Mouse (Mus musculus) heart, adult 11 months (tissue): ENCODE measurements around the gene Add3.

Source experiments
- DNase-seq: peaks from one replicate; pipeline ENCODE4 v3.0.0; 2022

Gene Add3

DNA sequence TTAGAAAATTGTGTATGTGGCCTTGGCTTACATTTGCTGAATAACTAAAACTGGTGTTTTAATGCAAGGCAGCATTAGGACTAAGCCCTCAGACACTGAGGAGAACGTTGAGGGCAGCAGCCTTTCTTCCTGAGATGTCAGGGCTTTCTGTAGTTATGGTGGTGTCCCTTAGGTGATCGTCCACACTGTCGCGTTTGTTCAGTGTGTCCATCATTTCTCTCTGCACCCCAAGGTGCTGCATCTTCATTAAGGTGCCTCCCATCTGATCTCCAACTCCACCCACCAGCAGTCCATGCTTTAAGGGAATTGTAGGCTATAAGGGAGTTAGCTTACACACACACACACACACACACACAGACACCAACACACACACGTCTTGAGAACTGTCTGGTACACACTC, 28.3 kb downstream of the Add3 start:
- DNase-seq, result peak; percentile 54

DNA sequence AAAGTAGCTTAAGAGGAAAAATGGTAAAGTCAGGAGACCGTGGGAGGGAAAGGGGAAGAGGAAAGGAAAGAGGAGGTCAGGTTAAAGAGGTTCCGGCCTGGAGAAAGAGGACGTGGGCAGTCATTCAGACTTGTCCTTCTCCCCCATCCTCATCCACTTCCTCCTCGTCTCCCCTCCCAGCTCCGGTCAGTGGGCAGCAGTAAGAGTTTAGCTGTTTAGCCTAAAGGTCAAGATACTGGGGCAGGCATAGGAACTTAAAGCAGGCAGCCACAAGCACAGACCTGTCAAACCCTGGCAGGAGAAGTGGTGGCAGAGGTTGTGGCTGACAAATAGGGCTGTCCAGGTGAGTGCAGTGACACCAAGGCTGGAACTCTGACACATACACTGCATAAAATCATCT, 30.4 kb downstream of the Add3 start:
- DNase-seq, result peak; percentile 88

DNA sequence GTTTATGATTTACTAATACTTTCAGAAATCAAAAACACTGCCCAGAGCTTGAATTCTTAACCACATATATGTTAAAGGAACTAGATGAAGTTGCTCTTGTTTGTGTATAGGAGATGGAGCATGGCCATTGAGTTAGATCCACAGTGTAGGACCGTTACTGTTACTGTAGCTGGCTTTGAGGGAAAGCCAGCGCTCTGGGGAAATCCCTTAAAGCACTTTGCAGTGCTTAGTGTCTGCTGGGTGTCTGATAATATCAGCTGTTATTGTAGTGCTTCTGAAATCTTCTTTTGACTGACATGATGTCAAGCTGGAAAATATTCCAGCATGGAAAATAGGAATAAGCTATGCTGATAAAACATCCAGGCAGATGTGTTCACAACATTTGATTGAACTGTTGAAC, 33.8 kb downstream of the Add3 start:
- DNase-seq, result peak; percentile 23

DNA sequence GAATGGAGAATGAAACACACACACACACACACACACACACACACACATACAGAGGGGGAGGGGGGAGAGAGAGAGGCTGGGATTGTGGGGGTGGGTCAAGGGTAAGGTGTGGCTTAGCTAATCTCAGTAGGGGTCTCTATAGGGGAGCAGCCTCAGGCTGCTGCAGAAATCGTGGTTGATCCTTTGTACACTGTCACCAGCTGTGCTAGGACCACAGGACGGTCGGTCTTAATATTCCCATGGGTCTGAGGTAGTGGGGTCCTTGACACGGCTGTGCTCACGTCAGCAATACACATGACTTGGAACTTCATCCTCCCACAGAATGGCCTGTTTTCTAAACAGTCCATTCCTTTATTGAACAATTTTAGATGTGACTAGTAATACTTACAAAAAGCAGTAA, 35.3 kb downstream of the Add3 start:
- peak; percentile 82 for DNase-seq

DNA sequence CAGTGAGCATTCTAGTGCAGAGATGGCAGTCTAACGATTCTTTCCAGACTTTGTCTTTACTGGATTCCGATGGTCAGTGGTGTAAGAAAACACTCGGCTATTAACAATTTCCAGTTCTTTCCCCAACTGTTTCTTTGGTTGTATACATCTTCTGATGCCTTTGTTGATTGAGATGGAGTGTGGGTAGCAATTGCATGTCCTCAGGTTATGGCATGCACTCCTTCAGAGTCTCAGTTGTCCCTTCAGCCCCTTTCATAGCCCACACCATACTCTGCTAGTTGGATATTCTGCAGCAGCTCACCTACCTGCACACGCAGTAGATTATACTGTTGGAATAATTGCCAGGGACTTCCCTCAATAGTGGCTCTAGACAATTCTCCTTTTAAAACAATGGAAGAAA, 36.3 kb downstream of the Add3 start:
- DNase-seq, result peak; percentile 52

DNA sequence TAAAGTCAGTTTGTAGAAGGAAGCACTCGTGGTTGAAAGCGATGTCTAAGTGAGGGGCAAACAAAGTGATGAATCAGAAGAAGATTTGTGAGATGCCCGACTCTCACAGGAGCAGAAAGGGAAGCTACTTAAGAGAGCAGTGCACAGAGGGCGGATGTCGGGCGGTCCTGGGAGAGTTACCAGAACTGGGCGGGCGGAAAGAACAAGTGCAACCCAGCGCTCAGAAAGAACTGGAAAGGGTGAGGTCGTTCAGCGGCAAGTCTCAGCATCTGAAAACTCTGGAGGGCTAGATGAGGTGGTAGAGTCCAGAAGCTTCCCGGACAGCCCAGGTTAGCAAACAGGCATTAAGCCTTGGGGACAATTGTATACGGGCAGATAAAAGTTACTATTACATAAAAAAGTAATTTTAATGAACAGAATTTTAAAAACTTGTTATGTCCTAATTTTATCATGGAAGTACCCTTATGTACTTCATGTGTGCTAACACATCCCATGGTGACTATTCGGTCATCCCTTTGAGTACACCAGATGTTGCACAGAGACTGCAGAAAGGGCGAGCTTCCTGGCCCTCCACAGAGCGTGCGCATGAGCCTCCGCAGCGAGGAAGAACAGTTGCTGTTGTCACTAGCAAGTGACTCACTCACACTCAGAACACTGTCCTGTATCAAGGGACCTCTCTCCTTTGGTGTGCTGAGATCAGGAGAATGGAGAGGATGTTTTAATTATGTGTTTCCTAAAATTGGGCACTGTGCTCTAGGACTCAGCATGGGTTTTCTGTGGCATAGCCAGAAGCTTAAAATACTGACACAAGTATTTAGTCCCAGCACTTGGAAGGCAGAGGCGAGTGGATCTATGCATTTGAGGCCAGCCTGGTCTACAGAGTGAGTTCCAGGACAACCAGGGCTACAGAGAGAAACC, 38.6 kb downstream of the Add3 start:
- DNase-seq, result peak; percentile 95

DNA sequence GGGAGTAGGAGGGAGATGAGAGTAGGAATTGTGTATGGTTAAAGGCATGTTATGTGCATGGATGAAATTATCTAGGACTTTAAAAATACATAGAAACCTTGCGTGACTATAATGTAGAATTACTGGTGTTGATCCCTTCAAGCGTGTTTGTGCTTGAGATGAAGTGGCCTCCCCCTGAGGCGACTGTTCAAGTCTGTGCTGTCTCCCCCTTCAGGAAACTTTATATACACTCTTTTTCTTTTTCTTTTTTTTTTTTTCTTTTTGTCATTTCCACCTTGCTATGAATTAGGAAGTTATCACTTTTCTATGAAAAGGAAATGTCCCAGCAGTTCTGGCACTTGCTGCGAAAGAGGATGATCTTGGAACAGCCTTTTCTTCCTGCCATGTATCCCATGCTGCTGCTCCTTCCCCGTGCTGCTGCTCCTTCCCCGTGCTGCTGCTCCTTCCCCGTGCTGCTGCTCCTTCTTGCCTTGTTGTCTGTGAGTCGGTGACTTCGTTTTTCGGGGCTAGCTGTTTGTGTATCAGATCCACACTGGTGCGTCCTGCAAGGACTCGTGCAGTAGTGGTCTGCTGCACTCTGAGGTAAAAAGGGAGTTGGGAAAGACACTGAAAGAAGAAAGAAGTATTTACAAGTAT, 40.0 kb downstream of the Add3 start:
- peak; percentile 88 for DNase-seq

DNA sequence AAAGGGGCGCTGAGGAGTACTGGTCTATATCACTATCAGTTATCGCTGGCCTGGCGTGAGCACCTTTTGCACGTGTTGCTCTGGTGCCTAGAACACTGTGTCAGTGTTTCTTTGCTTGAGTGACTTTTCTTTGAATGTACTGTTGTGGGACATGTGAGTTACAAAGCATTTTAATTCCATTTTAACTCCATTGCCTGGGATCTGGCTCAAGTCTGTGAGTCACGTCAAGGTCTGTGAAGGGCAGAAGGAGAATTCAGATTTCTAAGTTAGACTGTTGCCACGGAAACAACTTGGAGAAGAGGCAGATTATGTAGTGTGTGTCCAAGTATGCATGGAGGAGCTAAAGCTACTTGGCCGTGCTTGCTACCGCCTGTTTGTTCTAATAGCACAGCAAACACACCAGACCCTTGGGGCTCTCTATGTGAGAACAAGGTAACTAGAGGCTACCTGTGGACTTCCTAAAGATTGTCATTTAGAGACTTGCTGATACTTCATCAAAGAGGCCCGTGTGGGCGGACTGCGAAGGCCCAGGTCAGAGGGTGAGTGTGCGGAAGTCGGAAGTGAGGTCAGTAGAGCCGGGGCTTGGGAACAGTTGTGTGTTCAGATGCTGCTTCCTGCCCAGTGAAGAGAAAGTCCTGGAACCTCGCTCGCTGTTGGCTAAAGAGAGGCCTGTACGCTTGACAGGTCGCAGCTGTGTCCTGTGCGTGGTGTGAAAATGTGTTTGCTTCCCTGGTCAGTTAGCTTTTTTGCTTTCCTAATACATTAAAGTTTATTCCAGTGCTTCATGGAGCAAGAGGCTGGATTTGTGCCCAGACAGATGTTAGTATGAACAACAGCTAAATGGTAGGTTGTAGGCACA, 41.0 kb downstream of the Add3 start:
- DNase-seq, result peak; percentile 99

DNA sequence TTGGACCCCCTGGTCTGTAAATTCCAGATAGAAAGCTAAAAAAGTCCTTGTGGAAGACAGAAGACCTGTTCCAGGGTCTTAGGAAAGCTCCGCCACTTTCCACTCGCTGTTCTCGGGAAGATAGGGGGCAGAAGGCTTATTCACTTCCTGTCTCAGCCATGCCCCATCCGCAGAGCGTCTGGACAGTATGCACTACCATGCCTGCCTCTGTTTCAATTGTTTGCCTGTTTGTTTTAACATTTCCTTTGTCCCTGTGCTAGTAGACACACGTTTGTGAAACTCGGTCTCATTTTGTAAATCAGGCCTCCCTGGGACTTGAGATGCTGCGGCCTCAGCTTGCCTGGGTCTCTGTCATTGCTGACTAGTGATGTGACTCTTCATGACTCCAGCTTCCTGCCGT, 43.4 kb downstream of the Add3 start:
- DNase-seq, result peak; percentile 93

DNA sequence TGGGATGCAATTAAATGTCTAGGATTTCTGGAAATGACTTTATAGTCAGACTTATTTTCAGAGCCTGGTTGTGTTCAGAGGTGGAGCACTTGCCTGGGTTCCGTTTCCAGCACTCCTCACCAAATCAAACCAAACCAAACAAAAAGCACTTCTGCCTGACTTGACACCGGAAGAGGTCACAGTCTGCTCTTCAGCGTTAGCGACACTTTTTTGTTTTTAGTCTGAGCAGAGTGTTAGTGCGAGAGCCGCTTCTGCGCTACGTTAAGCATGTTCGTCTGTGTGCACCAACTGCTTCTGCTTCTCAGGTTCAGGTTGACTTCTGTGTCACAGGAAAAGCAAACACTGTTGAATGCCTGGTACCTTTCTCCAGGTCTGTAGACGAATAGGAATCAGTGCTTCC, 44.0 kb downstream of the Add3 start:
- DNase-seq, result peak; percentile 88

DNA sequence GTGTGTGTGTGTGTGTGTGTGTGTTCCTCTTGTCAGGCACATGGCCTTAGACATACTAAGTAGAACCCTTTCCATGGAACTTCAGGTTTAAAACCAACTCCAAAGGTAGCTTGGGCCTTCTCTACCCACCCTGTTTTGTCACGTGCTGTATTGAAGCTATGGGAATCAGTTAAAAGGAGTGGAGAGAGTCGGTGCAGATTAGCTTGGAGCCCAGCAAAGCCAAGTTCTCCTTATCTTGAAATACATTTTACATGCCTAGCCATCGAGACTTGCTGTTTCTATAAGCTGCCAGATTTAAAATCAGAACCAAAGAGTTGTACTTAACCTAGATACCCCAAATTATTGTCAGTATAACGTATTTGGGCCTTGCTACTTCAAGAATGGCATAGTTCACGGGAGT, 44.7 kb downstream of the Add3 start:
- DNase-seq, result peak; percentile 85

DNA sequence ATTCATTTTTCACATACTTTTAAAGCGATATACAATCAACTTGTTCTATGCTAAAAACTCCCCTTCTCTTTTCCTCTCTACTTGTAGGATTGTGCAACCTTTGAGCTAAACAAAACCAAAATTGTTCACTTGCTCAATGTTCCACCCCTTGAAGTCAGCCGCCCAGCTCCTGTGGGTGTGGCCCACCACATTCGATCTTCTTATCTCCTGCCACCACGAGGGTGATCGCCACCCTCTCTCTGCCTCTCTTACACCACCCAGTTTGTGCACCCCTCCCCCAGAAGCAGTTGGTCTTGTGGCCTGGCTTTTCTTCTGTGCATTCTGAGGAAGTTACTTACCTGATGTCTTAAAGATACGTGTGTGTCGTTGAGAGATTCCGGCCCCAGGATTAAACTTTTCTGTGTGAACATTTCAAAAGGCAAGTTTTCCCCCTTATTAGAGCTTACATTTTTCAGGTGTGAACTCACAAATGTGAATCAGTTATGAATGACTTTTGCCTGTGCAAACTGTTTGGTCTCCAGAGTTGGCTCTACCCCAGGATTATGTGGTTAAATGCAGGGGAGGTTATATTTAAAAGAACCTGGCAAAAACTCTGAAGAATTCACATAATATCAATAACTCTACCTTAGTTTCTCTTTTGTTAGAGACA, 45.4 kb downstream of the Add3 start:
- peak; percentile 96 for DNase-seq

DNA sequence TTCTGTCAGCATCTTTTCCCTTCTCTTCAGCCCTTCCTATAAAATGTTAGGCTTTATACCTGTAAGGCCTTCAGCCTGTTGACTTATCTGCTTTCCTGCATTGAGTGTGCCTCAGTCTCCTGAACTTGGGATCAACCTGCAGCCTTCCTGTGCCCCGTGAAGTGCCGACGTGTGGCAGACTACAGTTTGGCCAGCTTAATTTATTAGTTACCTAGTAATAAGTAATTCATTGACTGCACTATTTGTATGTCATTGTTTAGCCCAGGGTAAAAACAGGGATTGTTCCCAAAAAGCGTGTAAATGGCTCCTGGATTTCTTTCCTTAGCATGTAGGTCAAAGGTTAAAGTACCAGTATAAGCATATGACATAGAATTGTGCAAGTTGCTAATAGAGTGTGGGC, 46.2 kb downstream of the Add3 start:
- DNase-seq, result peak; percentile 82

DNA sequence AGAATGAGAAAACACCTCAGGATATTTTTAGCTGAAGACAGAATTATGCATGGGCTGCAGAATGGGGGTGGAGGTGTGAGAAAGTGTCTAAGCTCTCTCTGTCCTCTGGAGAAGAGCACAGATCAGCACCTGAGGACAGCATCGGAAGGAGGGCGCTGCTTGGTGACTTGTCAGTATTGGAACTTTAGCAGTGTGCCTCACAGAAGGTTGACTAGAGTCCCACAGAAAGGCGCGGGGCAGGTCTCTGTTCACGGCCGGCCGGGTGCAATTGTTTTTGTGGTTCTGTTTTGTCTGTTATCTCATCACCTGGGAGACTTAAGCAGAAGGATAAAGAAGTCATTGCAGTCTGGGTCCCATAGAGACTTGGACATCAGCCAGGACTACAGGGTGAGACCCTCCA, 47.3 kb downstream of the Add3 start:
- peak; percentile 88 for DNase-seq

DNA sequence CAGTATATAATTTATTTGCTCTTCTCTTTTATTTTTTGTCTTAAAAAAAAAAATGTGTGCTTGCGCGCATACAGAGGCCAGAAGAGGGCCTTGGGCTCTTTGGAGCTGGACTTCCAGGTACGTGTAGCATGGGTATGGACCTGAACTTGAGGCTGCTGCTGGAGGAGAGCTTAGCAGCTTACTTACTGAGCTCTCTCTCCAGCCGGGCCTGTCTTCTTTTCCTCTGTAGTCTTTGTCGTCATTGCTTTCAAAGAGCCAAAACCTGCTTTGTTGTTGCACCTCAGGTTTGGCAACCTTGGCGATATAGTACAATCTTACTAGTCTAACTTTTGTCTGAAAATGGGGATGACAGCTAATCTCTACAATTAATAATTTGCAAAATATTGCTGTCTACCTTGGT, 47.9 kb downstream of the Add3 start:
- peak; percentile 81 for DNase-seq

DNA sequence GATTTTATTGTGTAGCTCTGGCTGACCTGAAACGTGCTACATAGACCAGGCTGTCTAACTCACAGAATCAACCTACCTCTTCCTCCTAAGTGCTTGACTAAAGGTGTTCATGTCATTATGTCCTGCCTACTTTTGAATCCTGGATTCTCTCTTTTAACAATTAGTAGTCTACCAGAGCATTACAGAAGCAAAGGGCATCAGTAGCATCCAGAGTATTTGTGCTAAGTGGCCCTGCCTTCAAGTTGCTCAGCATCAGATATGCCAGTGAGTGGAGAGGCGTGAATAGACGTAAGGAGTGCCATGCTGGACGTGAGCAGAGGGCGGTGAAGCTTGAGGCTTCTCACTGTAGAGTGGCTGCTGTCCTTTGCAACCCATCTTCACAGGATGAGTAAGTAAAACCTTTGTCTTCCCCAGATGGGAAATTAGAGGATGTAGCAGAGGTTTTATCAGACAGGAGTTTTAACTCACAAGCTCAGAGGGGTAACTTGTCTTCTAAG, 48.5 kb downstream of the Add3 start:
- peak; percentile 86 for DNase-seq

DNA sequence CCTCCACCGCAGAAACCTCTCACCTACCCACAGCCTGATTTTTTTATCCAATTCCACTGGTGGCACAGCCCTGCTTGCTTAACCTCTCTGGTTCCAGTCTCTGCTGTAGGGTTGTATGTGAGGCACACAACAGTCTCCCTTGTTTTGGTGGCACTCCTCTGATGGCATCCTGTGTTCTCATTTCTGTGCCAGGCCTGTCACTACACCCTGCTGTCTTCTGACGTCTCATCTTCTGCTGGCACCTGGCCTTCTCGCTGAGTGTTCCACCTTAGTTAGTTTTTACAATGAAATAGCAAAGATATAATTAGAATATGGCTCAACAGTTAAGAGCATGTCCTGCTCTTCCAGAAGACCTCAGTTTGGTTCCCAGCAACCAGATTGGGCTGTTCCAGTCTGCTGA, 49.5 kb downstream of the Add3 start:
- peak; percentile 91 for DNase-seq

DNA sequence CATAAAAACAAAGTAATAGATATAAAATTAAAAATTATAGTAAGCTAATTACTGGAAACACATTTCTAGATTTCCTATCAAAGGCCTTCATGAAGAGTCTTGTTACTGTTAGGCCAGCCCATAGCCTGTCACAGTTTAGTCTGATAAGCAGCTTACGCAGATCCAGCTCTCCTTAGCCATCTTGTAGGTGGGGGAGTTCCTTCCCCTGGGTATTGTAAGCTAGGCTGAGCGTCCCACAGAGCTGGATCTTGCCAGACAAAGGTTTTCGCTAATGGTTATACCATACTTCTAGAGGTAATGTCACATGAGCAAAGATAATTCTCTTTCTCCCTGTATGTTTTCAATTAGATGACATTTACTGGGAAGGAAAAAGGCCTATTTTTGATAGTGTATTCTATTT, 50.0 kb downstream of the Add3 start:
- peak; percentile 97 for DNase-seq

DNA sequence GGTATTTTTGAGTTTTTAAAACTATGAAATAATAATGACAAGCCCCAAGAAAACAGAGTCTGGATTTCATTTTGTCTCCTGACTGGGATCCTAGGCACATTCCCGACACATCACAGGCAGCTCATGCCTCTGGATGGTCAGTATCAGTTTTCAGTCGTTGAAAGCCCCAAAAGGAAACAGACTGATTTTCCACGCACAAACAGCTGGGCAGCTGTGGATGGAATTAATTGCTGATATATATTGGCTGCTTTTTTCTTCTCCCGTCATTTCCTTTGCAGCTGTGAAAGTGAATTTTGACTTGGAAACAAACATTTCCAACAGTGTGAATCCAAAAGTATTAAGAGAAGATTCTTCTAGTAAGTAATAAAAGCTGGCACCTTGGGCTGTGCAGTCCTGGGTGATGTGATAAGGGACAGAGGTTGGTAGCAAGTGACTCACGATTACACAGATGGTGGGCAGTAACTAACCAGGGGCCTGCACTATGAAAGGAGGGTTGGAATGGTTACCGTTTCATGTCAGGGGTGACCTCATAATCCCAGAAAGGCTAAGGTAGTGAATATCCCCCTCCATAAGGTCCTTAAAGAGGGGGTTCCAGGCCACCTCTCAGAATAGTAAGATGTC, 51.7 kb downstream of the Add3 start:
- peak; percentile 91 for DNase-seq

DNA sequence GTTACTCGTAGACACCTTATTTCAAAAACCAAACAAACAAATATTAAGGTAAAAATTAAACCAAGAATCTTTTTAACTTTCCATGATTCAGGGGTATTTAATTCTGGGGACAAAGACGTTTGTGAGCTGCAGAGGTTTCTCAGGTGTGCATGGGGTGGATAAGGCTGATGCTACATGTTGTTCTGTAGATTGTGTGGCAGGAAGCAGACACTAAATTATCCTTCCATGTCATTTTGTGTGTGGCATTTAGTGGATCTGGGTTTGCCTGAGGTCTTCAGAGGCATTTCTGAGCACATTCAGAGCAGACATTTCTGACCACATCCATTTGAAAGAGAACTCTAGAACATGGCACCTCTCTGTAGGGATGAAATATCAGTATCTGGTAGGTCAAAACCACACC, 52.9 kb downstream of the Add3 start:
- peak; percentile 86 for DNase-seq

DNA sequence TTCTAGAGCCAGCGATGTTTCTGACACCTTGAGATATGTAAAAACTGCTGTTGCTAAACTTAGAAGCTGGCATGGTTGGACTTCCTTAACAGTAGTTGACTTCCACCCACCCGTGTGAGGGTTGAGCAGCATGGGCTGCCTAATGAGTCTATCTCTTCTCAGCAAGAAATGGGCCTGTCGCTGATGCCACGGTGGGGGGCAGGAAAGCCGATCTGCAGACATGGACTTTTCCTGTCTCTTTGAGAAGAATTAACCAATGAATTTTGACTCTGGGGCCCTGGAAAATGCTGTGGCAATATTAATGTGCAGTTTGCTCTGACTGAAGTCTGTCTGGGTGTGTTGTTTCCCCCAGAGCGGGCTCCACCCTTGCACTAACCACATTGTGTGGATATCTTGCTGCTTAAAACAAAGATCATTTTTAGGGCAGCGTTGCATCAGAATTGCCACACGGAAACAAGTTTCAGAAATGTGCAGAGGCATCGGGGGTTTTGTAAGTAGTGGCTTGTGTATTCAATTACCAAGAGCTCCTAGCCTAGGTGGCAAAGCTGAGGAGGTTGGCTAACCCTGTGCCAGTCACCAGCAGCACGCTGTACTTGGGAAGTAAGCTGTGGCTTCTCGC, 53.8 kb downstream of the Add3 start:
- peak; percentile 97 for DNase-seq
